Mouse (Mus musculus) embryo, embryonic 9.5 days (tissue): ENCODE measurements at regions not wholly inside any gene's neighbourhood (a gene's known extent, or its start where the extent isn't known, plus 50 kb on each side); places are given as distances from the start of the nearest gene placed in this dataset.
"Not testable (repeated sequence)": the region's sequence is repeated elsewhere in the genome, so short reads cannot be mapped to it uniquely, and the experiment has no call there.

Experiments used
- DNase-seq: peaks from one replicate; pipeline ENCODE4 v3.0.0-alpha.2; 2017; ENCODE audit errors: extremely low spot score

- no peak for DNase-seq
These were observed 59.5 kb downstream of the Tex35 start for GRCm38 (mm10) chr1:157048996-157049395.

- DNase-seq, result peak; percentile 71
These were observed 60.1 kb downstream of the Tex35 start for GRCm38 (mm10) chr1:157048201-157048923.

GRCm38 (mm10) chr1:157047751-157048200 lies 60.7 kb downstream of the Tex35 start:
- no peak for DNase-seq

DNA sequence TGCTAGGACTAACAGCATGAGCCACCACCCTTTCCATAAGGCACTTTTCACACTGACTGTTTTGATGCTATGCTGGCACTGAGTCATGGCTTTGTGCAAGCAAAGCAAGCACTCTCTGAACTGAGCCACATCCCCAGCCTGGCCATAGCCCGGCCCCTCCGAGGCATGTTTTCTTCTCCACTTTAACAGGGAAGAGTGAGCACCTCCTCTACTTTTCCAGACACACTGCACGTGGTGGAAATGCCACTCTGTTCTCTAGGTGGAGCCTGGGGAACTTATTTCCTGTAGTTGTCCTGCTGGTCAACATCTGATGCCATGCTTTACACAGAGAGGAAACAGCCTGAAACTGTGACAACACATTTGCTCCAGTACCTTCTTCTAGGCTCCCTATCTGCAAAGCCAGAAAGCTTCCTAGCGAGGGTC lies 61.7 kb downstream of the Tex35 start:
- DNase-seq, result no peak

- DNase-seq, result no peak
These were observed 68.7 kb downstream of the Tex35 start for GRCm38 (mm10) chr1:157039836-157040196.

- peak; percentile 56 for DNase-seq
These were observed 69.3 kb downstream of the Tex35 start for GRCm38 (mm10) chr1:157039016-157039835.

- no peak for DNase-seq
These were observed 70.1 kb downstream of the Tex35 start for GRCm38 (mm10) chr1:157038111-157039008.

DNA sequence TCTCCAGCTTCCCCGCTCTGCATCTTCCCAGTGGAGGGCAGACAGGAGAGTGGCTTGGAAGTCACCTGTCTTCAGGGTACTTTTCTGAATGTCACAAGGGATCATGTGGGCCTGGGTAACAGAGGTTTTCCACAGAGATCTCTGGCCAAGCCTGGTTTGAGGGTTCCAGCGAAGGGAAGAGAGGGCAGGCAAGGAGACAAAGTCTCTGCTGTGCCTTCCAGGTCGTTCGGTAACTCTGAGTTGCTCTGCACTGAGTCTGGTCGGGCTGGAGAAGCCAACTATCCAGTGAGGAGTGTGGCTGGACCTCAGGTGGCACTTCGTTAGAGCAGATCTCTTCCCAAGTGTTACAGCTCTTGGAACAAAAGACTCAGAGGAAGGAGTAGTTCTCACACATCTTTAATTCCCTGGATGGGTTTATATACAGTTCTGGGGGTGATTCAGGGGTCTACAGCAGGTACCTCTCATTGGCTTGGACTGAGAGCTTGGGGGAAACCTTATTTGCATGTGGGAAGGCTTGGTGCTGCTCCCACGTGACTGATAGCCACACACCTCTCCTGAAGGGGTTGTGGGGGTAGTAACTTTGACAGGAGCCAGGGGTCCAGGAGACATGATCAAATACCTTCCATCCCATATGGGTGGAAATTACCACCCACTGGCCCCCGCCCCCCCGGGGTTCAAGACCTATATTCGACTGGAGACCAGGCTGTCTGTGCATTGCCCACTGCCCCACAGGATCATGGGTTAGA lies 71.1 kb downstream of the Tex35 start:
- no peak for DNase-seq

- DNase-seq, result no peak
These were observed 71.7 kb downstream of the Tex35 start for GRCm38 (mm10) chr1:157036779-157037178.

GRCm38 (mm10) chr1:157035221-157035620 lies 73.3 kb downstream of the Tex35 start:
- not testable (repeated sequence) for DNase-seq

DNA sequence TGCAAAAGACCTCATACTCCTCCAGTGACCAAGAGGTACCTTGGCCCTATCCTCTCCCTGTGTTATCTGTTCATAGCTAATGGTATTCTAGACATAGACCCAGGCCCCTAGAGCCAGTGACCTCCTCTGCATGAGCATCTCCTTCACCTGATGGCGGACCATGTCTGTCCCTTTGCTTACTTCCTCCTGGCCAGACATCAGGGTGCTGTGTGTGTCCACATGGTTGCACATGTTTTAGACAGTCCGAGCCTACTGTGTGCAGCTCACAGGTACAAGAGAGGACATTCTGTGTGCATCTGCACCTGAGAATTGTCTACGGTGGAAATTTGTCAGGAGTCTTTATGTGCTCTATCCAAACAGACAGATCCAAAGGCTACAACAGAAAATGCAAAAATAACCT lies 79.8 kb downstream of the Tex35 start:
- no peak for DNase-seq

DNA sequence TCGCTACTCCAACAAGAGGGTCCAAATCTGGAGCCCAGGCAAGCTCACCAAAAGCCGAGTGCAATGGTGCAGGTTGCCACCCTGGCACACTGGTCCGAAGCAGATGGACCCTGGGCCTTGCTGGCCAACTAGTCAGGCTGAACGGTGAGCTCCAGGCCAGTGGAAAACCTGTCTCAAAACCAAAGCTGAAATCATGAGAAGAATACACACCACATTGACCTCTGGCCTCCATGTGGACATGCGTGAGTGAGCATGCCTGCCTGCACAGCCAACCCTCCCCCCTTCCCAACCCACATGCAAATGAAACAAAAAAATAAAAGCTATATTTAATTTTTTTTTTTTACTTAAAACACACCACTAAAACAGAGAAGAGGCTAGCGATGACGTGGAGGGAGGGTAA lies 80.8 kb downstream of the Tex35 start:
- no peak for DNase-seq

DNA sequence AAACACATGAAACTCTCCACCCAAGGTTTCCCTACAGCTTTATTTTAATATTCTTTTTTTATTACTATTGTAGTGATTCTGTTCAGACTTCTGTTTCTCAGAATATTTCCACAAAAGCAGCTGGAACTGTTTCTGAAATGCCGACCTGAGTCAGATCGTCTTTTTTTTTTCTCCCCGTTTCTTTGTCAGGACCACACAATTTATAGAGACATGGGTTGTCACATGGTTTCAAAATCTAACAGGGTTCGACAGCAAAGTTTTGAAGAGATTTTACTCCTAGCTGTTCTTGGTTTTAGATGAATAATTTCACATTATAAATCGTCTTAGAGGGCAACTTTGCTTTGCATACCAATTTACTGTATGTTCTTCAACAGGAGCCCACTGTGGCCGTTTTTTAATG lies 84.0 kb upstream of the Ralgps2 start:
- no peak for DNase-seq

DNA sequence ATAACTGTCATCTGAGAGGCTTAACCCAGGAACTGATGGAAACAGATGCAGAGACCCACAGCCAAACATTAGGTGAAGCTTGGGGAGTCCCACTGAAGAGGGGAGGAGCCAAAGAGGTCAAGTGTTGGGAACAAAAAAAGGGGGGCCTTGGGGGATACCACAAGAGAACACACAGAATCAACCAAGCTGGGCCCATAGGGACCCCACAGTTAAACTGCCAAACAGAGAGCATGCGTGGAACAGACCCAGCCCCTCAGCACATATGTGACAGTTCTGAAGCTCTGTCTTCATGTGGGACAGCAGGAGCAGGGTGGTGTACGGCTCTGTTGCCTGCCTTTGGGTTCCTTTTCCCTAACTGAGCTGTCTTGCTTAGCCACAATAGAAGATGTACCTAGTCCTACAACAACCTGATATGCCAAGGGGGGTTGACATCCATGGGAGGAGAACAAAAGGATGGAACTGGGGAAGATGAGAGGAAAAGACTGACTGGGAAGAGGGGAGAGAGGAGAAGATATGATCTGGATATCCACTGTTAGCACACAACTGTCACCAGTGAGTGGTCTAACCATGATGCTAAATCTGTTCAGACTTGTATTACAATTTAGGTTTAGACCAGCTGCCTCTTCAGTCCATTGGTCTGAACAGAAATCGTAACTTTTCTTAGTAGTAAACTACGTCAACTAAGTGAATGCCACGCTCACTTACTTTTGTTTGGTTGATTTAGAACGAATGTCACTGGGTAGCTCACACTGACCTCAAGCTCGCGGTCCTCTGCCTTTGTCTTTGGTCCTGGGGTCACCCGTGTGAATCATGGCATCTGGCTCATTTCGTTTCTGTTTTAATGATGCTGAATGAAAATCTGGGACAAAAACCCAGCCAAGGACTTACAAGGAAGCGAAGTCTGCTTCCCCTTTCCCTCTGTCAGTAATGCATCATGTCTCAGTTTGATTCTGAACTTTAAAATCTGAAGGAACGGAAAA lies 83.3 kb upstream of the Ralgps2 start:
- no peak for DNase-seq

- DNase-seq, result no peak
These were observed 80.5 kb upstream of the Ralgps2 start for GRCm38 (mm10) chr1:157019892-157020291.

GRCm38 (mm10) chr1:157018726-157019125 lies 79.3 kb upstream of the Ralgps2 start:
- no peak for DNase-seq

DNA sequence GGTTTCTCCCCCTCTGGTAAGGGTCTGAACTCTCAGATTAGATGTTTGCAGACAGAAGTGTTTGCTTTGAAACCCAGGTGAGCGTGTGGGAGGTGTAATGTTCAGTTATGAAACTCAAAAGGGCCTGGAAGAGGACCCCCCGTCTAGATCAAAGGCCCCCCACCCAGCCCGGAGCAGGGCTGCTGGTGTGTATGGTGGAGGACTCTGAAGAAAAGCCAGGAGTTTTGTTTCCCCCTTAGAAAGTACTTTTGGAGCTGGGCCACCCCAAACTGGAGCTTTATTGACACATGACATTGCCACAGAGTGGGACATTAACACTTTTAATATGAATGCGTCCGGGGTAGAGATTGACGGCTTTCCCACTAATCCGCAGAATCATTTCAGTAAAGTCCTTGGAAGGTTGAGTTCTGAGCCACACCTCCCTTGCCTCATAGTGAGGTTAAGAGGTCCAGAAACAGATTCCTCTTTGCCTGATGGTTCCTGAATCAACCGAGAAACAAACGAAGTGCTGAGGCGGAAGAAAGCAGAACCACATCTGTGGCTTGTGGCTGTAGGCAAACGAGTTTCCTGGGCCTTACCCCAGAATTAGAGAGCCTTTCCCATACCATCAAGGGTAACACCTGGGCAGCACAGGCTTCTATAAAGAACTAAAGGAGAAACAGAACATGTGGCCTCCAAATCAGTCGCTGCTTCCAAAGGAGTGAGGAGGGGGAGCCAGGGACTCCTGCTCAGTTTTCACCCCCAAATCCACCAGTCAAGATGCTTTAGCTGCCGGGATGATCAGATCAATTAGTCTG lies 78.0 kb upstream of the Ralgps2 start:
- no peak for DNase-seq

GRCm38 (mm10) chr1:157016625-157017024 lies 77.2 kb upstream of the Ralgps2 start:
- DNase-seq, result no peak
